Mouse (Mus musculus): ENCODE data around the gene Pex11a. TPM values are rescaled to one million over a fixed set of nuclear protein-coding genes. Genes with fewer than 3 reads are reported as not detected.

Gene Pex11a
- polyA plus RNA-seq, 1 experiment from 2014 or later, result 5.8 TPM

- no peak overlapping the region for H3K4me2 ChIP-seq
- H3K27me3 ChIP-seq (replicated peaks), result peaks cover 26% of the 10 kb centered on the region
- ATAC-seq (ENCODE audit: extremely low read depth, insufficient number of reproducible peaks, low FRiP score, low TSS enrichment), result no peak
- no peaks in the 10 kb centered on the region for H3K4me1 ChIP-seq
- no peak overlapping the region for H3K27ac ChIP-seq (replicated peaks)
- H3K4me3 ChIP-seq, result no peak overlapping the region
- 75% methylated on average over 8 of the region's 8 CpGs for WGBS
- H3K36me3 ChIP-seq, result peaks cover 13% of the 10 kb centered on the region
- H3K9ac ChIP-seq, result no peak overlapping the region
- no peaks in the 10 kb centered on the region for H3K9me3 ChIP-seq
Observed at GRCm38 (mm10) chr7:79734563-79734962, 8.4 kb downstream of the Pex11a start.

GRCm38 (mm10) chr7:79732622-79733021 is 10.3 kb downstream of the Pex11a start, which contains the start of gene Plin1:
Gene Plin1, minus strand, starts transcription at chr7:79732903.
- no peaks in the 10 kb centered on the region for H3K9me3 ChIP-seq
- H3K4me3 ChIP-seq, result no peak within 1 kb of the TSS
- WGBS, result 52% methylated on average over 4 of the region's 4 CpGs
- no peak within 1 kb of the TSS for H3K4me2 ChIP-seq
- peaks cover 13% of the 10 kb centered on the region for H3K36me3 ChIP-seq
- no peak within 1 kb of the TSS for H3K27ac ChIP-seq (replicated peaks)
- no peak within 1 kb of the TSS for H3K9ac ChIP-seq
- H3K27me3 ChIP-seq (replicated peaks), result peaks cover 33% of the 10 kb centered on the region
- no peaks in the 10 kb centered on the region for H3K4me1 ChIP-seq
- ATAC-seq (ENCODE audit: extremely low read depth, insufficient number of reproducible peaks, low FRiP score, low TSS enrichment), result no peak

GRCm38 (mm10) chr7:79731438-79731837 is 11.5 kb downstream of the Pex11a start:
- peaks cover 33% of the 10 kb centered on the region for H3K27me3 ChIP-seq (replicated peaks)
- H3K4me3 ChIP-seq, result no peak overlapping the region
- H3K36me3 ChIP-seq, result peaks cover 1% of the 10 kb centered on the region; the same call in 1 of the 2 replicates
- H3K4me2 ChIP-seq, result no peak overlapping the region
- no peaks in the 10 kb centered on the region for H3K4me1 ChIP-seq
- H3K9me3 ChIP-seq, result no peaks in the 10 kb centered on the region
- H3K27ac ChIP-seq (replicated peaks), result no peak overlapping the region
- no peak for ATAC-seq (ENCODE audit: extremely low read depth, insufficient number of reproducible peaks, low FRiP score, low TSS enrichment)
- no peak overlapping the region for H3K9ac ChIP-seq
- 74% methylated on average over 13 of the region's 13 CpGs for WGBS

- H3K9me3 ChIP-seq, result no peaks in the 10 kb centered on the region
- H3K27me3 ChIP-seq (replicated peaks), result peaks cover 40% of the 10 kb centered on the region
- no peaks in the 10 kb centered on the region for H3K36me3 ChIP-seq
- no peak overlapping the region for H3K4me2 ChIP-seq
- no peak overlapping the region for H3K27ac ChIP-seq (replicated peaks)
- ATAC-seq (ENCODE audit: extremely low read depth, insufficient number of reproducible peaks, low FRiP score, low TSS enrichment), result no peak
- no peak overlapping the region for H3K9ac ChIP-seq
- H3K4me3 ChIP-seq, result no peak overlapping the region
- 58% methylated on average over 11 of the region's 11 CpGs for WGBS
- H3K4me1 ChIP-seq, result no peaks in the 10 kb centered on the region
Observed at GRCm38 (mm10) chr7:79729743-79730370, 13.1 kb downstream of the Pex11a start.

GRCm38 (mm10) chr7:79729169-79729568 is 13.8 kb downstream of the Pex11a start:
- H3K36me3 ChIP-seq, result no peaks in the 10 kb centered on the region
- no peak overlapping the region for H3K4me3 ChIP-seq
- no peak overlapping the region for H3K27ac ChIP-seq (replicated peaks)
- H3K4me2 ChIP-seq, result no peak overlapping the region
- H3K9ac ChIP-seq, result no peak overlapping the region
- no peak for ATAC-seq (ENCODE audit: extremely low read depth, insufficient number of reproducible peaks, low FRiP score, low TSS enrichment)
- peaks cover 43% of the 10 kb centered on the region for H3K27me3 ChIP-seq (replicated peaks)
- H3K9me3 ChIP-seq, result no peaks in the 10 kb centered on the region
- WGBS, result 7% methylated on average over 8 of the region's 8 CpGs
- H3K4me1 ChIP-seq, result no peaks in the 10 kb centered on the region

- no peak for ATAC-seq (ENCODE audit: extremely low read depth, insufficient number of reproducible peaks, low FRiP score, low TSS enrichment)
- Histone ChIP-seq H3K4me3 (no peak overlapping the region), H3K36me3 (no peaks in the 10 kb centered on the region), H3K4me2 (no peak overlapping the region), H3K4me1 (no peaks in the 10 kb centered on the region), H3K27me3 (replicated peaks) (peaks cover 50% of the 10 kb centered on the region), H3K27ac (replicated peaks) (no peak overlapping the region), H3K9ac (no peak overlapping the region), H3K9me3 (no peaks in the 10 kb centered on the region)
- WGBS, result 28% methylated on average over 6 of the region's 6 CpGs
Observed at GRCm38 (mm10) chr7:79728219-79728618, 14.7 kb downstream of the Pex11a start.

- H3K27ac ChIP-seq (replicated peaks), result no peak overlapping the region
- ATAC-seq (ENCODE audit: extremely low read depth, insufficient number of reproducible peaks, low FRiP score, low TSS enrichment), result 0 out of 2 replicates have a peak, but pooled peaks have one; percentile 16
- H3K9ac ChIP-seq, result no peak overlapping the region
- 15% methylated on average over 2 of the region's 2 CpGs for WGBS
- peaks cover 55% of the 10 kb centered on the region for H3K27me3 ChIP-seq (replicated peaks)
- H3K4me3 ChIP-seq, result no peak overlapping the region
- H3K4me2 ChIP-seq, result no peak overlapping the region
- no peaks in the 10 kb centered on the region for H3K9me3 ChIP-seq
- H3K36me3 ChIP-seq, result no peaks in the 10 kb centered on the region
- H3K4me1 ChIP-seq, result peaks cover 2% of the 10 kb centered on the region; the same call in 1 of the 2 replicates
Observed at GRCm38 (mm10) chr7:79727091-79727490, 15.8 kb downstream of the Pex11a start.

GRCm38 (mm10) chr7:79721386-79721977 is 21.4 kb downstream of the Pex11a start:
- WGBS, result under 1% methylated on average over 48 of the region's 48 CpGs
- H3K4me1 ChIP-seq, result peaks cover 12% of the 10 kb centered on the region
- H3K4me3 ChIP-seq, result peak overlapping the region; percentile 68
- no peaks in the 10 kb centered on the region for H3K9me3 ChIP-seq
- H3K27ac ChIP-seq (replicated peaks), result peak overlapping the region; percentile 37; the same call in 1 of the 2 replicates
- H3K4me2 ChIP-seq, result peak overlapping the region; percentile 88
- H3K9ac ChIP-seq, result peak overlapping the region; percentile 82
- peaks cover 49% of the 10 kb centered on the region for H3K27me3 ChIP-seq (replicated peaks)
- H3K36me3 ChIP-seq, result no peaks in the 10 kb centered on the region
- peak; percentile 66 for ATAC-seq (ENCODE audit: extremely low read depth, insufficient number of reproducible peaks, low FRiP score, low TSS enrichment)

GRCm38 (mm10) chr7:79715187-79715981 is 27.5 kb downstream of the Pex11a start, which contains the start of gene Kif7:
Gene Kif7, minus strand, starts transcription at chr7:79715720.
- peaks cover 37% of the 10 kb centered on the region for H3K27me3 ChIP-seq (replicated peaks)
- peaks cover 17% of the 10 kb centered on the region for H3K4me1 ChIP-seq
- H3K36me3 ChIP-seq, result no peaks in the 10 kb centered on the region
- WGBS, result 1% methylated on average over 47 of the region's 55 CpGs
- no peaks in the 10 kb centered on the region for H3K9me3 ChIP-seq
- H3K4me2 ChIP-seq, result peak within 1 kb of the TSS; percentile 80
- peak within 1 kb of the TSS; percentile 79 for H3K4me3 ChIP-seq
- peak; percentile 69; the same call in 1 of the 2 replicates for ATAC-seq (ENCODE audit: extremely low read depth, insufficient number of reproducible peaks, low FRiP score, low TSS enrichment)
- H3K9ac ChIP-seq, result peak within 1 kb of the TSS; percentile 86
- H3K27ac ChIP-seq (replicated peaks), result no peak within 1 kb of the TSS

GRCm38 (mm10) chr7:79710831-79711230 is 32.1 kb downstream of the Pex11a start:
- peak overlapping the region; percentile 70 for H3K4me2 ChIP-seq
- H3K4me3 ChIP-seq, result peak overlapping the region; percentile 51
- ATAC-seq (ENCODE audit: extremely low read depth, insufficient number of reproducible peaks, low FRiP score, low TSS enrichment), result no peak
- WGBS, result 34% methylated on average over 17 of the region's 17 CpGs
- H3K9ac ChIP-seq, result peak overlapping the region; percentile 74; the same call in 1 of the 2 replicates
- peaks cover 31% of the 10 kb centered on the region for H3K36me3 ChIP-seq
- H3K27me3 ChIP-seq (replicated peaks), result peaks cover 41% of the 10 kb centered on the region
- no peaks in the 10 kb centered on the region for H3K9me3 ChIP-seq
- H3K4me1 ChIP-seq, result peaks cover 14% of the 10 kb centered on the region
- H3K27ac ChIP-seq (replicated peaks), result no peak overlapping the region

- H3K9ac ChIP-seq, result peak overlapping the region; percentile 74
- H3K4me3 ChIP-seq, result peak overlapping the region; percentile 51
- no peaks in the 10 kb centered on the region for H3K9me3 ChIP-seq
- peaks cover 14% of the 10 kb centered on the region for H3K4me1 ChIP-seq
- H3K36me3 ChIP-seq, result peaks cover 36% of the 10 kb centered on the region
- no peak for ATAC-seq (ENCODE audit: extremely low read depth, insufficient number of reproducible peaks, low FRiP score, low TSS enrichment)
- H3K27me3 ChIP-seq (replicated peaks), result peaks cover 41% of the 10 kb centered on the region
- no peak overlapping the region for H3K27ac ChIP-seq (replicated peaks)
- H3K4me2 ChIP-seq, result peak overlapping the region; percentile 70
- WGBS, result 2% methylated on average over 55 of the region's 55 CpGs
Observed at GRCm38 (mm10) chr7:79710130-79710607, 32.8 kb downstream of the Pex11a start.
